Mouse (Mus musculus) midbrain, embryonic 13.5 days (tissue): ENCODE measurements around the gene Ikbkg. TPM values are rescaled to one million over a fixed set of nuclear protein-coding genes. Genes with fewer than 3 reads are reported as not detected.
A peak's percentile ranks its signal among the peaks of the same experiment; 100 is the strongest.
"Not testable (repeated sequence)": the region's sequence is repeated elsewhere in the genome, so short reads cannot be mapped to it uniquely, and the experiment has no call there.

Experiments
- ATAC-seq: fragments of 200-750 bp; cut with Nextera tagmentation; 2 replicates; pipeline ENCODE4 v1.8.0; 2017; ENCODE audit warnings: mild to moderate bottlenecking, moderate TSS enrichment, moderate library complexity
- H3K27ac ChIP-seq: fragments of 300-500 bp; sonication (generic); 2 replicates; pipeline ENCODE4 v1.5.1; 2015; ENCODE audit warnings: inconsistent platforms, mild to moderate bottlenecking, moderate library complexity
- H3K27me3 ChIP-seq: fragments of 300-500 bp; sonication (generic); 2 replicates; pipeline ENCODE4 v1.6.1; 2015; ENCODE audit warnings: mild to moderate bottlenecking, inconsistent platforms
- H3K36me3 ChIP-seq: fragments of 300-500 bp; sonication (generic); 2 replicates; pipeline ENCODE4 v1.6.1; 2015; ENCODE audit warnings: mild to moderate bottlenecking, inconsistent platforms
- H3K4me1 ChIP-seq: fragments of 300-500 bp; sonication (generic); replicated peaks from 2 replicates; pipeline ENCODE4 v1.6.1; 2015; ENCODE audit warnings: inconsistent platforms
- H3K4me2 ChIP-seq: fragments of 300-500 bp; sonication (generic); replicated peaks from 2 replicates; pipeline ENCODE4 v1.6.1; 2015; ENCODE audit warnings: moderate library complexity, mild to moderate bottlenecking, inconsistent platforms
- H3K4me3 ChIP-seq: fragments of 300-500 bp; sonication (generic); replicated peaks from 2 replicates; pipeline ENCODE4 v1.5.1; 2015; ENCODE audit warnings: mild to moderate bottlenecking, inconsistent platforms
- H3K9ac ChIP-seq: fragments of 300-500 bp; sonication (generic); replicated peaks from 2 replicates; pipeline ENCODE4 v1.6.1; 2015; ENCODE audit warnings: mild to moderate bottlenecking, inconsistent platforms
- H3K9me3 ChIP-seq: fragments of 300-500 bp; sonication (generic); 2 replicates; pipeline ENCODE4 v1.6.1; 2016; ENCODE audit warnings: mild to moderate bottlenecking, inconsistent platforms
- whole genome bisulfite sequencing: fragments of 180-500 bp; shearing (Covaris S2); methylation state at CpG from one replicate; pipeline ENCODE4 v1.1.7; 2015; 5-methylcytosine and 5-hydroxymethylcytosine counted together
- polyA plus RNA-seq: library from polyadenylated mRNA; unstranded; fragments of >200 nt; fragmentation: Nextera tagmentation; extraction: Ambion mirVana; gene quantifications from 2 replicates; pipeline ENCODE4 v1.2.1, GENCODE M21; 2015

Gene Ikbkg
- polyA plus RNA-seq, 1 experiment from 2014 or later, result 17.8 TPM

DNA sequence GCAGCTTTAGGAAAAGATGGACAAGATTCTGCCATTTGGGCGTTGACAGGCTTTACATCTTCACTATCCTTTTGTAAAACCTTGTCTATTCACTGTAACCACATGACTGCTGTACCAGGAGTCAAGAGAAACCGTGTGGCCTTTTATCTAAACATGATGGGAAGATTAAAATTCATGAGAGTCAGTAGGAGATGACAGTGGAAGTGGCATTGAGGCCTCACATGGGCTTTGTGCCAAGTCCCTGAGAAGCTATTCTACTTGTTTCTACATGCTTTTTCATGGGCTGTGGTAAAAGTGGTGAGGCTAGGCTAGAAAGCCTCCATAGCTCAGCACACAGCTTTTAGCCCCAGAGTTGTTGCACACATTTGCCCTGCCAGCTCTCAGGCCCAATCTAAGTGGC lies 15.2 kb downstream of the Ikbkg start:
- Histone ChIP-seq H3K36me3 (peaks cover 14% of the 10 kb centered on the region), H3K4me2 (no peak overlapping the region), H3K9ac (no peak overlapping the region), H3K4me1 (no peaks in the 10 kb centered on the region), H3K4me3 (no peak overlapping the region), H3K27me3 (no peaks in the 10 kb centered on the region), H3K27ac (no peak overlapping the region), H3K9me3 (no peaks in the 10 kb centered on the region)
- 49% methylated on average over 2 of the region's 2 CpGs for WGBS
- ATAC-seq, result no peak

DNA sequence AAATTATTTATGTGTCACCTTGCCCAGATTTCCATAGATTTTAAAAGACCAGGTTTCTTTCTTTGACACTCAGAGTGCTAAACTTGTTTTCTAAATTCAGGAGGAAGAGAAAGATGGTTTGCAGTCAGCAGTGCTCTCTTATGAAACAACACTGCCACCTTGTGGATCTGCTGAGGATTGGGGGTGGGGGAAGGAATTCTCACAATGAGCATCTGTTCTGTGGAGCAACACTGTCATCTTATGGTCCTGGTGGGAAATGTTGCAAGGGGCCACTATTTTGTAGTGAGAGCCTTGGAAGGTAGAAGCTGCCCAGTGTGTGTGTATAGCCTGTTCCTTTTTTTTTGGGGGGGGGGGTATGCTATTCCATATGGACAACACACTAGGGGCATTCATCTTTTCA lies 20.3 kb downstream of the Ikbkg start:
- H3K27ac ChIP-seq, result no peak overlapping the region
- H3K4me2 ChIP-seq, result no peak overlapping the region
- peak; percentile 82 for ATAC-seq
- H3K4me3 ChIP-seq, result no peak overlapping the region
- no peaks in the 10 kb centered on the region for H3K27me3 ChIP-seq
- no peaks in the 10 kb centered on the region for H3K4me1 ChIP-seq
- H3K9ac ChIP-seq, result no peak overlapping the region
- H3K9me3 ChIP-seq, result no peaks in the 10 kb centered on the region
- peaks cover 14% of the 10 kb centered on the region for H3K36me3 ChIP-seq

DNA sequence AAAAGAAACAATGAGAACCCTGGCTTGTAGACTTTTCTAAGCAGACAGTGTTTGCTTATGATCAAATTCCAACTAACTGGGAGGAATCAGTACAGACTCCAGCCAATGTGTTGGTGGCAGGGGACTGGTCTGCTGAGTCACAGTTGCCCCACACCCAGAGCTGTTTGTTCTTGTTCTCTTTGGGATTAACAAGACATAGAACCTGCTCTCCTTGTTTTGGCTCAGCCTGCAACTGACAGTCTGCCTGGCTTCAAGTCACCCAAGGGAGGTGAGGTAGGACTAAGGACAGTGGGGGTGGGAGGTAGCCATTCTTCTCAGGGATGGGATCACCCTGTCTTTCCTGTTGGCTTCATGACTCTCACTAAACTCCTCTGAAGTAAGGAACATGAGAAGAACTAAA lies 31.4 kb downstream of the Ikbkg start:
- Histone ChIP-seq H3K36me3 (no peaks in the 10 kb centered on the region), H3K9me3 (no peaks in the 10 kb centered on the region), H3K9ac (no peak overlapping the region), H3K27ac (no peak overlapping the region), H3K4me3 (no peak overlapping the region), H3K4me1 (0 out of 2 replicates have a peak, but pooled peaks cover 4% of the 10 kb centered on the region), H3K27me3 (no peaks in the 10 kb centered on the region), H3K4me2 (no peak overlapping the region)
- no peak for ATAC-seq

DNA sequence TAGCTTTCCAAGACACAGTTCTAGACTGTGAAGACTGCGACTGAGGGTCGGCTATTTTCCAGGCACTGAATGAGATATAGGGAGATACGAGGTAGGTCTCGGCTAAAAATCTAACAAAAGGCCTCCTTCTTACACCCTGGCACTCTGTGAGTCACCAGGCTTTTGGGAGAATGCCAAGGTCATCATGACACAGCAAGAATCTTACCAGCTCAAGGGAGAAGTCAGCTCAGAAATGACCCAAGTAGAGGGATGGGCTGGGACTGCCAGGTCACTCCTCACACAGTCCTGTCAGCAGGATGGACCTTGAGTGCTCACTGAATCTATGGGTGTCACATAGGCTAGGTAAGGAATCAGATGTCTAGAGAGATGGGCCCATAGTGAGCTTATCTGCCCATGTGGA lies 32.1 kb downstream of the Ikbkg start:
- no peaks in the 10 kb centered on the region for H3K27me3 ChIP-seq
- WGBS, result 94% methylated on average over 4 of the region's 4 CpGs
- H3K4me2 ChIP-seq, result no peak overlapping the region
- peaks cover 7% of the 10 kb centered on the region for H3K4me1 ChIP-seq
- H3K36me3 ChIP-seq, result no peaks in the 10 kb centered on the region
- no peak overlapping the region for H3K9ac ChIP-seq
- ATAC-seq, result no peak
- H3K9me3 ChIP-seq, result no peaks in the 10 kb centered on the region
- H3K27ac ChIP-seq, result no peak overlapping the region
- H3K4me3 ChIP-seq, result no peak overlapping the region

DNA sequence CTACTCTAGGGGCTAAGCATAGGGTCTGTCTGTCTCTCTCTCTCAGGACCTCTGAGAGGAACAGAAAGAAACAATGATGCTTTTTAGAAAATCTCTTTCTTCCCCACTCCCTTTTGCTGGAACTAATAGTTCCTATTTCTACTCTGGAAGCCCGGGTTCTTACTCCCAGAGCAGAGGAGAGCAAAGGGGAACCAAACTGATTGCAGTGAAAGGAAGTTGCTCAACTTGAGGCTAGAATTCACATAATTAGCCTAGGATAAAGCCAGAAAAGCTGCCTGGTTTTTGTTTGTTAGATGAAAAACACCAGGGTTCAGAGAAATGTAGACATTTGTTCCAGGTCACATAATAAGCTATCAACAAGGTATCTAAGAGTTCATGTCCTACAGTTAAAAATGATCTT lies 33.2 kb downstream of the Ikbkg start:
- 80% methylated on average over 1 of the region's 1 CpGs for WGBS
- no peak for ATAC-seq

DNA sequence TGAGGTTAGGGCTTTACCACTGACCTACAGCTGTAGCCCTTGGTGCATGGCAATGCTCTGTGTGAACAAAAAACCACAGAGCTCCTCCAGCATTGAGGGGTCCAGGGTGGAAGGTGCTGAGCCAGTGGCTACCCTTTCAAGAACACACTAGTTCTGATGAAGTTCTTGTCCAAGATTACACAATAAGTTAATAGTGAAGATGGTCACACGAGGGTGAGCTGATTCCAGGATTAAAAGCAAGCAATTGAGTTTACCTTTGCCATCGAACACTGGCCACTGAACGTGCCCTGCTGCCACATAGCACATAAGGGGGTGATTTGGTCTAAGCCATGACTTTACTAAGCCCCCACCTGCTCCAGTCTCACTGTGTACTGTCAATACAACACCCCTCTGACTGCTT lies 34.0 kb downstream of the Ikbkg start:
- Histone ChIP-seq H3K9me3 (no peaks in the 10 kb centered on the region), H3K4me3 (no peak overlapping the region), H3K27ac (no peak overlapping the region), H3K36me3 (no peaks in the 10 kb centered on the region), H3K27me3 (no peaks in the 10 kb centered on the region), H3K4me1 (peaks cover 9% of the 10 kb centered on the region), H3K4me2 (no peak overlapping the region), H3K9ac (no peak overlapping the region)
- ATAC-seq, result no peak
- WGBS, result 80% methylated on average over 3 of the region's 3 CpGs

More for the DNA sequence above, 33.2 kb downstream of the Ikbkg start:
- H3K9ac ChIP-seq, result no peak overlapping the region
- no peak overlapping the region for H3K27ac ChIP-seq
- no peaks in the 10 kb centered on the region for H3K9me3 ChIP-seq
- H3K4me1 ChIP-seq, result peaks cover 9% of the 10 kb centered on the region
- no peaks in the 10 kb centered on the region for H3K27me3 ChIP-seq
- H3K4me2 ChIP-seq, result no peak overlapping the region
- no peak overlapping the region for H3K4me3 ChIP-seq
- no peaks in the 10 kb centered on the region for H3K36me3 ChIP-seq

DNA sequence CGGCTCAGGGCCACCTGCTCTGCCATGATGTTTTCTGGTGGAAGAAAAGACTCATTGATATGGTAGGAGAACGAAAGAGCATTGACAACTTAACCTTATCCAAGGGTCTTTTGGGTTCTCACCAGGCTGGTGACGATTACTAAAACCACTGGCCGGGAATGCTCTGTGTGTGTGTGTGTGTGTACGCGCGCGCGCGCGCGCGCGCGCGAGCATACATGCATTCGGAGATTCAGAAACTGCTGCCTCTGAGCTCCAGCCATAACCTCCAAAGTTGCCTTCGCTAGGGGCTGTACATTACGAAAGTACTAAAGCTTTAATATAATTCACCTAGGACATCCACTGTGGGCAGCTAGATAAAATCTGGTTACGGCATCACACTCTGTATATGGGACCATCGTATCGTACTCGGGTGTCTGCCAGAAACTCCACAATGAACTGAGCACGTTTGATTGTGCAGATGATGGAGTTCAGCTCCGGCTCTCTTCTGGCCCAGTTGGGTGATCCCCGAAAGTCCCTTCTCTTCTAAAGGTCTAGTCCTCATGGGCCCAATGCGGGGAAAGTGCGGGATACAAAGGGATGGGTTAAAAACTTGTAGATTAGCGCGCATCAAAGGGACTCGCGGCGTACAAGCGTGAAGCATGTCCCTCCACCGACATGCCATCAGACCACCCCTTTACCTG lies 35.2 kb downstream of the Ikbkg start:
- Histone ChIP-seq H3K9me3 (no peaks in the 10 kb centered on the region), H3K9ac (peak overlapping the region; percentile 61), H3K36me3 (no peaks in the 10 kb centered on the region), H3K4me3 (peak overlapping the region; percentile 52), H3K4me1 (peaks cover 9% of the 10 kb centered on the region), H3K27me3 (no peaks in the 10 kb centered on the region), H3K4me2 (peak overlapping the region; percentile 60), H3K27ac (peak overlapping the region; percentile 79)
- peak; percentile 53 for ATAC-seq
- WGBS, result 34% methylated on average over 35 of the region's 35 CpGs

DNA sequence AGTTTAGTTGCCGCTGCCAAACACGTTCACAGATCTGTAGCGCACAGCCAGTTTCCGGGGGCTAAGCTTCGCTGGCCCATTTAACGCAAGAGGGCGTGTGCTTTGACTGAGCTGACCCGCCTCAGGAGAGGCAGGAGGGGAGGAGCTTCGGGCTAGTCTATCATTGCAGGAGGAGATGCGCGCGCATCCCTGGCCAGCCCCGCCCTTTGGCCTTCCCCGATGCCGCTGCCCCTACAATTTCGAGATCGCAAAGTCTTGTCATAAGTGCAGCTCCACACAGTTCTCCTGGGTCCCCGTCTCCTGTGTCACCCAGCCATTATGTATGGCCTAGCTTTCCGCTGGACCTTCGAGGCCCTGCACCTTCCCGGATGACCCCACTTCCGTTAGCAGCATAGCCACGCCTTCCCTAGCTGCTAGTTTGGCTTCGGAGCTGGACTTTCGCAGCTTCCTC lies 35.8 kb downstream of the Ikbkg start, which contains the start of gene G6pdx:
TSS of gene G6pdx (minus strand) at position 369 of the 451 bp plus-strand sequence.
- Histone ChIP-seq H3K27ac (peak within 1 kb of the TSS; percentile 79), H3K27me3 (no peaks in the 10 kb centered on the region), H3K9me3 (no peaks in the 10 kb centered on the region), H3K4me1 (peaks cover 9% of the 10 kb centered on the region), H3K9ac (peak within 1 kb of the TSS; percentile 61), H3K4me2 (peak within 1 kb of the TSS; percentile 60), H3K4me3 (peak within 1 kb of the TSS; percentile 52), H3K36me3 (no peaks in the 10 kb centered on the region)
- WGBS, result 22% methylated on average over 25 of the region's 25 CpGs
- peak; percentile 89 for ATAC-seq

DNA sequence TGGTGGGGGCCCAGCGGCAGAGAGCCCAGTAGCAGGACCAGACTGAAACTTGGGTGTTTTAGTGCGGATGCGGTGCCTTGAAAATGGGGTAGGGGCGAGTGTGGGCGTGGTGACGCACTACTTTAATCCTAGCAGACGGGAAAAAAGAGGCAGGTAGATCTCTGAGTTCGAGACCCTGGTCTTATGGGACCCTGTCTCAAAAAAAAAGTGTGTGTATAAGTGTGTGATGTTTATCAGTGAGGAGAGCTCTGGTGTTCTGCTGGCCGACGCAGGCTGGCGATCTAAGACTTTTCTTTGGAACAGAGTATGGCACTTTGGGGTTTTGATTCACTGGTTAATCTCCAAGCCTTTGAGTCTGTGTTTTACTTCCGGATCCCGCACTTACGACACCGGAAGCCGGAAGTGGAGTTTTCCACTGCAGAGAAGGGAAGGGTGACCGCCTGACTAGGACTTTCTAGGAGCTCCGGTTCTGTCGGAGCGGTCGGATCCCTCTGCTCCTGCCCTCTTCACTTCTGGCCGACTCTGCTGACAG lies 36.3 kb downstream of the Ikbkg start:
- no peaks in the 10 kb centered on the region for H3K27me3 ChIP-seq
- peak; percentile 68 for ATAC-seq
- peak overlapping the region; percentile 61 for H3K9ac ChIP-seq
- H3K9me3 ChIP-seq, result no peaks in the 10 kb centered on the region
- H3K4me1 ChIP-seq, result peaks cover 9% of the 10 kb centered on the region
- peak overlapping the region; percentile 79 for H3K27ac ChIP-seq
- WGBS, result 17% methylated on average over 22 of the region's 22 CpGs
- H3K36me3 ChIP-seq, result no peaks in the 10 kb centered on the region; the same call in 1 of the 2 replicates
- peak overlapping the region; percentile 60 for H3K4me2 ChIP-seq
- H3K4me3 ChIP-seq, result peak overlapping the region; percentile 52

DNA sequence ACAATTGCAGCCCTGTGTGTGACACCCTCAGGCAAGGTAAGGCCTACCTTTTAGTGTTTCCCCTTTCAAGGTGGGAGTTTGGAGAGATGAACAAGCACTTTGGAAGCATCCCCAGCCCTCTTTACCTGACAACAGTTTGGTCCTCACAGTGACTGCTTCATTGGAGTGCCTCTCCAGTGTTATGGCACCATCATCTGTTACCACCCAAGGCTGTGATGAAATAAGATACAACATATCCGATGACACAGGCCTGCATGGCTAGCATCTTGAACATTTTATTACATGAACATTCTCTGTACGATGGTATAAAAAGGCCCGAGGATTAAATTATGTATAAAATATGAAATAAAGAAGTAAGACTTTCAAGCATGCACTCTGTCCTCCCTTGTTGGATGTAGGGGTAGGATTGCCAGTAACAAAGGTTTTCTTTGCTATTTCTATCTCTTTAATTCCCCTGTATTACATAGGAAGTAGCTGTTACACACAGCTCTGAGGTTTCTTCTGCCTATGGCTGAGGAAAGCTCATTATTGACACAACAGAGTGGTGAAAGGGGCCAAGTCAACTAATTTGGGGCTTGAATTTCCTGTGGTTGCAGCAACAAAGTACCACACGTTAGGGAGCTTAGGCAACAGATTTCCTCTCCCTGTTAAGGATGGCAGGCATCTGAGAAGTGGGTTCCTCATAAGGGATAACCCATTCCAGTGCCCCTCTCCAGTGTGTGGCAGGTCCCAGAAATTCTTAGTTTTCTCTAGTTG lies 58.2 kb downstream of the Ikbkg start:
- Histone ChIP-seq H3K27ac (no peak overlapping the region), H3K4me2 (no peak overlapping the region), H3K36me3 (peaks cover 13% of the 10 kb centered on the region; the same call in 1 of the 2 replicates), H3K9ac (no peak overlapping the region), H3K4me1 (no peaks in the 10 kb centered on the region), H3K9me3 (no peaks in the 10 kb centered on the region), H3K4me3 (no peak overlapping the region), H3K27me3 (no peaks in the 10 kb centered on the region)
- WGBS, result 85% methylated on average over 4 of the region's 4 CpGs
- ATAC-seq, result no peak

DNA sequence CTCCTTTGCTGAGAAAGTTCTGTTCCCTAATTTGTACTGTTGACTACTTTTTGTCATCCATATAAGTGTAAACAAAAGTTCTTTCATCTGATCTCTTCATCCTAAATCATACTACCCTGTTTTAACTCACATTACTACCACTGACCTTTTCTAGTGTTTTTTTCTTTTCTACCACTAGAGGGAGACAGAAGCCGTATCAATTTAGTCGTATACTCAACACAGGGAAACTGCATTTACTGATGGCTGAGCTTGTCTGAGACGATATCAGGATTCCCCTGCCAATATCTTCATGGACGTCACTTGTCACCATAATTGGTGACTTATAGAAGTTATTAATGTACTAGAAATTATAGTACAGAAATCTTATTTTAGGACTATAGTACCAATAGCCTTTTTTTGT lies 59.7 kb downstream of the Ikbkg start:
- peak; percentile 65 for ATAC-seq
- Histone ChIP-seq H3K36me3 (peaks cover 13% of the 10 kb centered on the region; the same call in 1 of the 2 replicates), H3K4me3 (no peak overlapping the region), H3K27me3 (no peaks in the 10 kb centered on the region), H3K9me3 (no peaks in the 10 kb centered on the region), H3K27ac (no peak overlapping the region), H3K9ac (no peak overlapping the region), H3K4me2 (no peak overlapping the region), H3K4me1 (no peaks in the 10 kb centered on the region)
- 13% methylated on average over 4 of the region's 4 CpGs for WGBS

DNA sequence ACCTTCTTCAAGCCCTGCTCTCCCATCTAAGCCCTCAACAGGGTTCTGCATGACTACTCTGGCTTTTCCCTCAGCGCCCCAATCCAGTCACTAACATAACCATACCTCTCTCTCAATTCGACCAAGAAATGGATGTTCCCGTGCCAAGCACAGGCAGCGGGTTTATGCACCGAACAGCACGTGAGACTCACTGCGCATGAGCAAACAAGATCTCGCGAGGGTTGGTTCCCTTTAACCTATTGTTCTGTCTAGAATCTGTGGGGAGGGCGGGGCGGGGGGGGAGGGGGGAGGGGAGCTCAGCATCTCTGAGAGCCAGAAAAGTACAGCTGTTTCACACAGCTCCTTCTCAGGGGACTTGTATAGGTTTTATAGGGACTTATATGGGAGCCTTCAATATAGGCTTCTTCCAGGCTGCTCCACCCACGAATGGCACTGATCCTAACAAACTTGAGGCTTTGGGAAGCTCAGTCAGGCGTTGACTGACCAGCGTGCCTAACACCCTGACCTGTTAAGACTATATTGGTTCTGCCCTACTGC lies 88.3 kb downstream of the Ikbkg start, which contains the start of gene Gm6880:
TSS of gene Gm6880 (minus strand) at position 51 of the 537 bp plus-strand sequence.
- not testable (repeated sequence) for H3K27ac ChIP-seq, H3K27me3 ChIP-seq, H3K4me1 ChIP-seq, H3K9ac ChIP-seq, ATAC-seq, H3K9me3 ChIP-seq, H3K36me3 ChIP-seq, H3K4me2 ChIP-seq, H3K4me3 ChIP-seq
- WGBS, result 68% methylated on average over 12 of the region's 14 CpGs
